Mouse (Mus musculus): ENCODE results near the gene Olfr1447. TPM values are rescaled to one million over a fixed set of nuclear protein-coding genes. Genes with fewer than 3 reads are reported as not detected.

Olfr1447 gene
- total RNA-seq (2014; rRNA removed) (not detected in 2 replicates), polyA plus RNA-seq (2015; fragmentation: Nextera tagmentation; extraction: Ambion mirVana) (not detected in 2 replicates)

- no peaks in the 10 kb centered on the region for H3K27me3 ChIP-seq (ENCODE audit: insufficient read depth, low read length)
- WGBS = 95% methylated on average over 1 of the region's 1 CpGs
- no peak within 1 kb of the TSS for H3K27ac ChIP-seq (ENCODE audit: low read depth, low read length)
- no peak within 1 kb of the TSS for H3K4me2 ChIP-seq (ENCODE audit: low read depth)
- no peak for DNase-seq
- no peaks in the 10 kb centered on the region for H3K36me3 ChIP-seq (ENCODE audit: insufficient read depth)
- H3K9ac ChIP-seq = no peak within 1 kb of the TSS
- H3K4me3 ChIP-seq (ENCODE audit: low read depth, low read length) = no peak within 1 kb of the TSS
- no peak for TF ChIP-seq CTCF (IDR thresholded peaks at IDR 0.05; ENCODE audit: low read depth)
- H3K4me1 ChIP-seq (ENCODE audit: insufficient read depth) = no peaks in the 10 kb centered on the region
- no peaks in the 10 kb centered on the region for H3K9me3 ChIP-seq (ENCODE audit: low read length)
- ATAC-seq = no peak
Measured at GRCm38 (mm10) chr19:12903643-12904042, at the start of gene Olfr1447. TSS of gene Olfr1447 (minus strand) at chr19:12903743.

GRCm38 (mm10) chr19:12949958-12950357 lies 46.4 kb upstream of the Olfr1447 start, which contains the start of gene Olfr1450:
TSS of gene Olfr1450 (plus strand) at chr19:12950258.
- ATAC-seq (no peak), DNase-seq (no peak)
- TF ChIP-seq CTCF (IDR thresholded peaks at IDR 0.05; ENCODE audit: low read depth) = no peak
- H3K9ac ChIP-seq = no peak within 1 kb of the TSS
- H3K4me2 ChIP-seq (ENCODE audit: low read depth) = no peak within 1 kb of the TSS
- 97% methylated on average over 1 of the region's 1 CpGs for WGBS
- peaks cover 5% of the 10 kb centered on the region; the same call in 1 of the 2 replicates for H3K9me3 ChIP-seq (ENCODE audit: low read length)
- no peaks in the 10 kb centered on the region for H3K4me1 ChIP-seq (ENCODE audit: insufficient read depth)
- no peaks in the 10 kb centered on the region for H3K36me3 ChIP-seq (ENCODE audit: insufficient read depth)
- H3K4me3 ChIP-seq (ENCODE audit: low read depth, low read length) = no peak within 1 kb of the TSS
- H3K27ac ChIP-seq (ENCODE audit: low read depth, low read length) = no peak within 1 kb of the TSS
- no peaks in the 10 kb centered on the region for H3K27me3 ChIP-seq (ENCODE audit: insufficient read depth, low read length)

- no peaks in the 10 kb centered on the region for H3K4me1 ChIP-seq (ENCODE audit: insufficient read depth)
- no peak within 1 kb of the TSS for H3K27ac ChIP-seq (ENCODE audit: low read depth, low read length)
- ATAC-seq (no peak), DNase-seq (no peak)
- H3K9me3 ChIP-seq (ENCODE audit: low read length) = no peaks in the 10 kb centered on the region
- H3K27me3 ChIP-seq (ENCODE audit: insufficient read depth, low read length) = no peaks in the 10 kb centered on the region
- no peak within 1 kb of the TSS for H3K4me3 ChIP-seq (ENCODE audit: low read depth, low read length)
- no peak for TF ChIP-seq CTCF (IDR thresholded peaks at IDR 0.05; ENCODE audit: low read depth)
- H3K4me2 ChIP-seq (ENCODE audit: low read depth) = no peak within 1 kb of the TSS
- H3K36me3 ChIP-seq (ENCODE audit: insufficient read depth) = no peaks in the 10 kb centered on the region
- H3K9ac ChIP-seq = no peak within 1 kb of the TSS
Measured at GRCm38 (mm10) chr19:12930540-12930939, 27.0 kb upstream of the Olfr1447 start, which contains the start of gene Olfr1449. TSS of gene Olfr1449 (plus strand) at chr19:12930840.

GRCm38 (mm10) chr19:12924319-12924718 lies 20.8 kb upstream of the Olfr1447 start, which contains the start of gene Olfr1448:
TSS of gene Olfr1448 (minus strand) at chr19:12924419.
- WGBS = 70% methylated on average over 1 of the region's 1 CpGs
- Histone ChIP-seq H3K9ac (no peak within 1 kb of the TSS), H3K4me2 (ENCODE audit: low read depth) (no peak within 1 kb of the TSS), H3K4me1 (ENCODE audit: insufficient read depth) (no peaks in the 10 kb centered on the region), H3K27ac (ENCODE audit: low read depth, low read length) (no peak within 1 kb of the TSS), H3K27me3 (ENCODE audit: insufficient read depth, low read length) (no peaks in the 10 kb centered on the region), H3K36me3 (ENCODE audit: insufficient read depth) (no peaks in the 10 kb centered on the region), H3K4me3 (ENCODE audit: low read depth, low read length) (no peak within 1 kb of the TSS), H3K9me3 (ENCODE audit: low read length) (no peaks in the 10 kb centered on the region)
- DNase-seq (no peak), ATAC-seq (no peak)
- TF ChIP-seq CTCF (IDR thresholded peaks at IDR 0.05; ENCODE audit: low read depth) = no peak

GRCm38 (mm10) chr19:12893424-12893823 lies 10.1 kb downstream of the Olfr1447 start, which contains the start of gene Olfr1446:
TSS of gene Olfr1446 (minus strand) at chr19:12893524.
- Histone ChIP-seq H3K4me1 (ENCODE audit: insufficient read depth) (no peaks in the 10 kb centered on the region), H3K27ac (ENCODE audit: low read depth, low read length) (no peak within 1 kb of the TSS), H3K9ac (no peak within 1 kb of the TSS), H3K9me3 (ENCODE audit: low read length) (no peaks in the 10 kb centered on the region), H3K36me3 (ENCODE audit: insufficient read depth) (no peaks in the 10 kb centered on the region), H3K27me3 (ENCODE audit: insufficient read depth, low read length) (no peaks in the 10 kb centered on the region), H3K4me2 (ENCODE audit: low read depth) (no peak within 1 kb of the TSS), H3K4me3 (ENCODE audit: low read depth, low read length) (no peak within 1 kb of the TSS)
- DNase-seq (no peak), ATAC-seq (no peak)
- 85% methylated on average over 1 of the region's 1 CpGs for WGBS
- TF ChIP-seq CTCF (IDR thresholded peaks at IDR 0.05; ENCODE audit: low read depth) = no peak

- Histone ChIP-seq H3K4me2 (ENCODE audit: low read depth) (no peak within 1 kb of the TSS), H3K4me3 (ENCODE audit: low read depth, low read length) (no peak within 1 kb of the TSS), H3K9me3 (ENCODE audit: low read length) (no peaks in the 10 kb centered on the region), H3K4me1 (ENCODE audit: insufficient read depth) (no peaks in the 10 kb centered on the region), H3K36me3 (ENCODE audit: insufficient read depth) (no peaks in the 10 kb centered on the region), H3K9ac (no peak within 1 kb of the TSS), H3K27me3 (ENCODE audit: insufficient read depth, low read length) (no peaks in the 10 kb centered on the region), H3K27ac (ENCODE audit: low read depth, low read length) (no peak within 1 kb of the TSS)
- no peak for DNase-seq
- no peak for TF ChIP-seq CTCF (IDR thresholded peaks at IDR 0.05; ENCODE audit: low read depth)
- ATAC-seq = no peak
- WGBS = 90% methylated on average over 2 of the region's 2 CpGs
Measured at GRCm38 (mm10) chr19:12883555-12883954, 20.0 kb downstream of the Olfr1447 start, which contains the start of gene Olfr1445. TSS of gene Olfr1445 (plus strand) at chr19:12883855.

GRCm38 (mm10) chr19:12856983-12857382 lies 46.6 kb downstream of the Olfr1447 start, which contains the start of gene Olfr1444:
TSS of gene Olfr1444 (plus strand) at chr19:12857283.
- Histone ChIP-seq H3K4me1 (ENCODE audit: insufficient read depth) (no peaks in the 10 kb centered on the region), H3K4me2 (ENCODE audit: low read depth) (no peak within 1 kb of the TSS), H3K9ac (no peak within 1 kb of the TSS), H3K4me3 (ENCODE audit: low read depth, low read length) (no peak within 1 kb of the TSS), H3K27ac (ENCODE audit: low read depth, low read length) (no peak within 1 kb of the TSS), H3K9me3 (ENCODE audit: low read length) (no peaks in the 10 kb centered on the region), H3K36me3 (ENCODE audit: insufficient read depth) (no peaks in the 10 kb centered on the region), H3K27me3 (ENCODE audit: insufficient read depth, low read length) (no peaks in the 10 kb centered on the region)
- DNase-seq = no peak
- 53% methylated on average over 1 of the region's 1 CpGs for WGBS
- ATAC-seq = no peak
- no peak for TF ChIP-seq CTCF (IDR thresholded peaks at IDR 0.05; ENCODE audit: low read depth)

Other genes with a start within 250 kb of the Olfr1447 start
- not detected in 2 replicates for gene Olfr1442, start 233.3 kb downstream of the Olfr1447 start, total RNA-seq (2014; rRNA removed)
- not detected in 2 replicates for gene Olfr1442, start 233.3 kb downstream of the Olfr1447 start, polyA plus RNA-seq (2015; fragmentation: Nextera tagmentation; extraction: Ambion mirVana)
- not detected in 2 replicates for gene Olfr1443, start 225.6 kb downstream of the Olfr1447 start, total RNA-seq (2014; rRNA removed)
- gene Olfr1443, start 225.6 kb downstream of the Olfr1447 start, polyA plus RNA-seq (2015; fragmentation: Nextera tagmentation; extraction: Ambion mirVana) = not detected in 2 replicates
- not detected in 2 replicates for gene Keg1, start 208.0 kb downstream of the Olfr1447 start, total RNA-seq (2014; rRNA removed)
- gene Keg1, start 208.0 kb downstream of the Olfr1447 start, polyA plus RNA-seq (2015; fragmentation: Nextera tagmentation; extraction: Ambion mirVana) = not detected in 2 replicates
- gene Cntf, start 138.1 kb downstream of the Olfr1447 start, total RNA-seq (2014; rRNA removed) = 1.3 TPM in 2 replicates
- gene Cntf, start 138.1 kb downstream of the Olfr1447 start, polyA plus RNA-seq (2015; fragmentation: Nextera tagmentation; extraction: Ambion mirVana) = 0.96 and 1.1 TPM in 2 replicates
- gene Zfp91, start 107.6 kb downstream of the Olfr1447 start, total RNA-seq (2014; rRNA removed) = 52.9 and 61.1 TPM in 2 replicates
- gene Zfp91, start 107.6 kb downstream of the Olfr1447 start, polyA plus RNA-seq (2015; fragmentation: Nextera tagmentation; extraction: Ambion mirVana) = 10.0 and 11.6 TPM in 2 replicates
- 1.8 and 2.2 TPM in 2 replicates for gene Lpxn, start 107.5 kb downstream of the Olfr1447 start, total RNA-seq (2014; rRNA removed)
- gene Lpxn, start 107.5 kb downstream of the Olfr1447 start, polyA plus RNA-seq (2015; fragmentation: Nextera tagmentation; extraction: Ambion mirVana) = 0.59 and 1.3 TPM in 2 replicates
- gene Gm5244, start 57.1 kb downstream of the Olfr1447 start, total RNA-seq (2014; rRNA removed) = not detected in 2 replicates
- not detected in 2 replicates for gene Gm5244, start 57.1 kb downstream of the Olfr1447 start, polyA plus RNA-seq (2015; fragmentation: Nextera tagmentation; extraction: Ambion mirVana)
- not detected in 2 replicates for gene Olfr1444, start 46.5 kb downstream of the Olfr1447 start, total RNA-seq (2014; rRNA removed)
- gene Olfr1444, start 46.5 kb downstream of the Olfr1447 start, polyA plus RNA-seq (2015; fragmentation: Nextera tagmentation; extraction: Ambion mirVana) = not detected in 2 replicates
- not detected in 2 replicates for gene Olfr1445, start 19.9 kb downstream of the Olfr1447 start, total RNA-seq (2014; rRNA removed)
- not detected in 2 replicates for gene Olfr1445, start 19.9 kb downstream of the Olfr1447 start, polyA plus RNA-seq (2015; fragmentation: Nextera tagmentation; extraction: Ambion mirVana)
- not detected in 2 replicates for gene Olfr1446, start 10.2 kb downstream of the Olfr1447 start, total RNA-seq (2014; rRNA removed)
- gene Olfr1446, start 10.2 kb downstream of the Olfr1447 start, polyA plus RNA-seq (2015; fragmentation: Nextera tagmentation; extraction: Ambion mirVana) = not detected in 2 replicates
- gene Olfr1448, start 20.7 kb upstream of the Olfr1447 start, total RNA-seq (2014; rRNA removed) = not detected in 2 replicates
- gene Olfr1448, start 20.7 kb upstream of the Olfr1447 start, polyA plus RNA-seq (2015; fragmentation: Nextera tagmentation; extraction: Ambion mirVana) = not detected in 2 replicates
- gene Olfr1449, start 27.1 kb upstream of the Olfr1447 start, total RNA-seq (2014; rRNA removed) = not detected in 2 replicates
- gene Olfr1449, start 27.1 kb upstream of the Olfr1447 start, polyA plus RNA-seq (2015; fragmentation: Nextera tagmentation; extraction: Ambion mirVana) = not detected in 2 replicates
- not detected in 2 replicates for gene Olfr1450, start 46.5 kb upstream of the Olfr1447 start, total RNA-seq (2014; rRNA removed)
- not detected in 2 replicates for gene Olfr1450, start 46.5 kb upstream of the Olfr1447 start, polyA plus RNA-seq (2015; fragmentation: Nextera tagmentation; extraction: Ambion mirVana)
- not detected in 2 replicates for gene Olfr1451, start 91.3 kb upstream of the Olfr1447 start, total RNA-seq (2014; rRNA removed)
- not detected in 2 replicates for gene Olfr1451, start 91.3 kb upstream of the Olfr1447 start, polyA plus RNA-seq (2015; fragmentation: Nextera tagmentation; extraction: Ambion mirVana)
- gene Olfr1453, start 124.6 kb upstream of the Olfr1447 start, total RNA-seq (2014; rRNA removed) = not detected in 2 replicates
- not detected in 2 replicates for gene Olfr1453, start 124.6 kb upstream of the Olfr1447 start, polyA plus RNA-seq (2015; fragmentation: Nextera tagmentation; extraction: Ambion mirVana)
- not detected in 2 replicates for gene Olfr1454, start 156.9 kb upstream of the Olfr1447 start, total RNA-seq (2014; rRNA removed)
- not detected in 2 replicates for gene Olfr1454, start 156.9 kb upstream of the Olfr1447 start, polyA plus RNA-seq (2015; fragmentation: Nextera tagmentation; extraction: Ambion mirVana)
- not detected in 2 replicates for gene Olfr1457, start 194.1 kb upstream of the Olfr1447 start, total RNA-seq (2014; rRNA removed)
- gene Olfr1457, start 194.1 kb upstream of the Olfr1447 start, polyA plus RNA-seq (2015; fragmentation: Nextera tagmentation; extraction: Ambion mirVana) = not detected in 2 replicates
- not detected in 2 replicates for gene Olfr1458, start 203.0 kb upstream of the Olfr1447 start, total RNA-seq (2014; rRNA removed)
- not detected in 2 replicates for gene Olfr1458, start 203.0 kb upstream of the Olfr1447 start, polyA plus RNA-seq (2015; fragmentation: Nextera tagmentation; extraction: Ambion mirVana)
- not detected in 2 replicates for gene Olfr1459, start 245.8 kb upstream of the Olfr1447 start, total RNA-seq (2014; rRNA removed)
- gene Olfr1459, start 245.8 kb upstream of the Olfr1447 start, polyA plus RNA-seq (2015; fragmentation: Nextera tagmentation; extraction: Ambion mirVana) = not detected in 2 replicates

All from forebrain, postnatal 0 days (tissue).